Mouse (Mus musculus) lung, embryonic 14.5 days (tissue): ENCODE results near the gene Hoxc10. TPM values are rescaled to one million over a fixed set of nuclear protein-coding genes. Genes with fewer than 3 reads are reported as not detected.

Experiments
- ATAC-seq: fragments of 200-750 bp; cut with Nextera tagmentation; 2 replicates; pipeline ENCODE4 v1.8.0; 2017; ENCODE audit warnings: mild to moderate bottlenecking, moderate TSS enrichment, moderate library complexity; ENCODE audit not compliant: insufficient read depth
- DNase-seq: peaks from one replicate; pipeline ENCODE4 v3.0.0-alpha.2; 2015
- H3K27ac ChIP-seq: fragments of 300-500 bp; sonication (generic); 2 replicates; pipeline ENCODE4 v1.5.1; 2014; ENCODE audit warnings: low read depth, mild to moderate bottlenecking, moderate library complexity
- H3K27me3 ChIP-seq: fragments of 300-500 bp; sonication (generic); 2 replicates; pipeline ENCODE4 v1.6.1; 2014; ENCODE audit warnings: low read length, control low read depth; ENCODE audit not compliant: insufficient read depth
- H3K36me3 ChIP-seq: fragments of 300-500 bp; sonication (generic); 2 replicates; pipeline ENCODE4 v1.6.1; 2014; ENCODE audit warnings: control low read depth; ENCODE audit not compliant: insufficient read depth
- H3K4me1 ChIP-seq: fragments of 300-500 bp; sonication (generic); 2 replicates; pipeline ENCODE4 v1.6.1; 2014; ENCODE audit warnings: antibody characterized with exemption, control low read depth; ENCODE audit not compliant: insufficient read depth
- H3K4me2 ChIP-seq: fragments of 300-500 bp; sonication (generic); 2 replicates; pipeline ENCODE4 v1.6.1; 2014; ENCODE audit warnings: mild to moderate bottlenecking
- H3K4me3 ChIP-seq: fragments of 300-500 bp; sonication (generic); 2 replicates; pipeline ENCODE4 v1.5.1; 2014; ENCODE audit warnings: low read depth, low read length
- H3K9ac ChIP-seq: fragments of 300-500 bp; sonication (generic); 2 replicates; pipeline ENCODE4 v1.6.1; 2014
- H3K9me3 ChIP-seq: fragments of 300-500 bp; sonication (generic); 2 replicates; pipeline ENCODE4 v1.6.1; 2016; ENCODE audit warnings: low read depth, low read length, control low read depth
- CTCF ChIP-seq: IDR thresholded peaks from 2 replicates; pipeline ENCODE4 v1.5.1; 2016; ENCODE audit warnings: antibody characterized with exemption, low read depth
- WGBS: fragments of 180-500 bp; shearing (Covaris S2); extraction: QIAGEN DNeasy Blood & Tissue Kit; methylation state at CpG from one replicate; pipeline ENCODE4 v1.1.7; 2014; 5-methylcytosine and 5-hydroxymethylcytosine counted together
- polyA plus RNA-seq: library from polyadenylated mRNA; unstranded; fragments of >200 nt; fragmentation: Nextera tagmentation; extraction: Ambion mirVana; gene quantifications from 2 replicates; pipeline ENCODE4 v1.2.1, GENCODE M21; 2014

Gene Hoxc10
- polyA plus RNA-seq, 1 experiment from 2014 or later, result not detected

- H3K4me3 ChIP-seq, result no peak overlapping the region
- peaks cover 100% of the 10 kb centered on the region for H3K27me3 ChIP-seq
- TF ChIP-seq CTCF, result no peak
- no peak overlapping the region for H3K27ac ChIP-seq
- H3K4me2 ChIP-seq, result no peak overlapping the region
- no peaks in the 10 kb centered on the region for H3K4me1 ChIP-seq
- H3K9ac ChIP-seq, result no peak overlapping the region
- WGBS, result 14% methylated on average over 2 of the region's 2 CpGs
- no peaks in the 10 kb centered on the region for H3K9me3 ChIP-seq
- DNase-seq (no peak), ATAC-seq (no peak)
- no peaks in the 10 kb centered on the region for H3K36me3 ChIP-seq
Measured at GRCm38 (mm10) chr15:102948842-102949241, 17.8 kb upstream of the Hoxc10 start.

DNA sequence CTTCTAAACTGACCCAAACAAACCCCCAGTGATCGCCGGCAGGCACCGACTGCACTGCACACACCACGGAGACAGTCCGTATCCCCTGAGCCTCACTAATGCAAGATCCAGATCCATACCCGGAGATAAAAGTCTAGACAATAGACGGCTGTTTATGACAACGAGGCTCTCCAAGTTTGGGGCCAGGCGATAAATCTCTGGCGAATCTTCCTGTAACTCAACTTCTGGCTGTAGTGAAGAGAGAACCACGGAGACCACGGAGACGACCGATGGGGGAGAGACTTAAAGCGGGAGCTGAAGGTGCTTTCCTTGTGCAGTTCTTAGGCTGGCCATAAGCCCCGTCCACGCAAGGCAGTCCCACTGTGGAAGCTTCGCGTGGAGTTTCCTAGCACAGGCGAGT, 16.9 kb upstream of the Hoxc10 start:
- H3K27ac ChIP-seq, result no peak overlapping the region

GRCm38 (mm10) chr15:102950877-102951276, 15.7 kb upstream of the Hoxc10 start:
- no peak overlapping the region for H3K4me3 ChIP-seq
- TF ChIP-seq CTCF, result no peak
- H3K4me2 ChIP-seq, result no peak overlapping the region
- H3K9ac ChIP-seq, result no peak overlapping the region
- WGBS, result 11% methylated on average over 2 of the region's 2 CpGs
- DNase-seq (no peak), ATAC-seq (no peak)
- H3K27ac ChIP-seq, result no peak overlapping the region
- H3K9me3 ChIP-seq, result no peaks in the 10 kb centered on the region
- H3K36me3 ChIP-seq, result no peaks in the 10 kb centered on the region
- no peaks in the 10 kb centered on the region for H3K4me1 ChIP-seq
- peaks cover 100% of the 10 kb centered on the region for H3K27me3 ChIP-seq

More for the DNA sequence above, 16.9 kb upstream of the Hoxc10 start:
- no peaks in the 10 kb centered on the region for H3K4me1 ChIP-seq
- no peak for TF ChIP-seq CTCF
- H3K36me3 ChIP-seq, result no peaks in the 10 kb centered on the region
- DNase-seq, result no peak
- WGBS, result 3% methylated on average over 20 of the region's 20 CpGs
- no peak for ATAC-seq
- H3K9me3 ChIP-seq, result no peaks in the 10 kb centered on the region
- no peak overlapping the region for H3K4me3 ChIP-seq
- no peak overlapping the region for H3K9ac ChIP-seq
- peaks cover 100% of the 10 kb centered on the region for H3K27me3 ChIP-seq
- no peak overlapping the region for H3K4me2 ChIP-seq

GRCm38 (mm10) chr15:102953561-102953960, 13.0 kb upstream of the Hoxc10 start:
- Histone ChIP-seq H3K4me2 (no peak overlapping the region), H3K4me1 (no peaks in the 10 kb centered on the region), H3K9me3 (no peaks in the 10 kb centered on the region), H3K27ac (no peak overlapping the region), H3K9ac (no peak overlapping the region), H3K36me3 (no peaks in the 10 kb centered on the region), H3K4me3 (no peak overlapping the region), H3K27me3 (peaks cover 100% of the 10 kb centered on the region)
- DNase-seq (no peak), ATAC-seq (no peak)
- 3% methylated on average over 6 of the region's 6 CpGs for WGBS
- TF ChIP-seq CTCF, result no peak

DNA sequence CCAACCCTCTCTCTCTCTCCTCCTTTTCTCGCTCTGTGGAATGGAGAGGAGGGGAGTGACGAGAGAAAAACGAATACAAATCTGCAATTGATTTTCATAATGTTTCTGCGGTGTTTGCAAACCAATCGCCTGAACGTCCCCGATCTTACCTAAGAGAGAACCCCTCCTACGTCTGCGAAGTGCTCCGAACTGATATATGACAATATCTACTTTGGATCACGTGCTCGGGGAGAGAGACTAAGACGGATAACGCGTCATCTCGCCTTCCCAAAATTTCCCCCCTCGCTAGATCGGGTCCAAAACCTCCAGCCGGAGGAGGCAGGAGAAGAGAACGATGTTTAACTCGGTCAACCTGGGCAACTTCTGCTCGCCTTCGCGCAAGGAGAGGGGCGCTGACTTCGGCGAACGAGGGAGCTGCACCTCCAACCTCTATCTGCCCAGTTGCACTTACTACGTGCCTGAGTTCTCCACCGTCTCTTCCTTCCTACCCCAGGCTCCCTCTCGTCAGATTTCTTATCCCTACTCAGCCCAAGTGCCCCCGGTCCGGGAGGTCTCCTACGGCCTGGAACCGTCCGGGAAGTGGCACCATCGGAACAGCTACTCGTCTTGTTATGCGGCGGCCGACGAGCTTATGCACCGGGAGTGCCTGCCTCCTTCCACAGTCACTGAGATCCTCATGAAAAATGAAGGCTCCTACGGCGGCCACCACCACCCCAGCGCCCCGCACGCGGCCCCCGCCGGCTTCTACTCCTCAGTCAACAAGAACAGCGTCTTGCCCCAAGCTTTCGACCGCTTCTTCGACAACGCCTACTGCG, 12.2 kb upstream of the Hoxc10 start, which contains the start of gene Hoxc11:
Gene Hoxc11 (plus strand): TSS at position 236 of the 815 bp plus-strand sequence.
- WGBS, result under 1% methylated on average over 56 of the region's 57 CpGs
- TF ChIP-seq CTCF, result no peak
- Histone ChIP-seq H3K4me2 (no peak within 1 kb of the TSS), H3K9ac (no peak within 1 kb of the TSS), H3K4me3 (no peak within 1 kb of the TSS), H3K27me3 (peaks cover 100% of the 10 kb centered on the region), H3K27ac (no peak within 1 kb of the TSS), H3K9me3 (no peaks in the 10 kb centered on the region), H3K4me1 (no peaks in the 10 kb centered on the region), H3K36me3 (no peaks in the 10 kb centered on the region)
- ATAC-seq (no peak), DNase-seq (no peak)

GRCm38 (mm10) chr15:102955007-102955382, 11.6 kb upstream of the Hoxc10 start:
- Histone ChIP-seq H3K4me2 (no peak overlapping the region), H3K4me3 (no peak overlapping the region), H3K27ac (no peak overlapping the region), H3K36me3 (no peaks in the 10 kb centered on the region), H3K9ac (no peak overlapping the region), H3K9me3 (no peaks in the 10 kb centered on the region), H3K4me1 (no peaks in the 10 kb centered on the region), H3K27me3 (peaks cover 100% of the 10 kb centered on the region)
- no peak for TF ChIP-seq CTCF
- no peak for ATAC-seq
- under 1% methylated on average over 28 of the region's 28 CpGs for WGBS
- no peak for DNase-seq

GRCm38 (mm10) chr15:102955833-102956640, 10.6 kb upstream of the Hoxc10 start:
- no peak overlapping the region for H3K4me3 ChIP-seq
- DNase-seq (no peak), ATAC-seq (no peak)
- H3K9me3 ChIP-seq, result no peaks in the 10 kb centered on the region
- WGBS, result under 1% methylated on average over 40 of the region's 40 CpGs
- no peaks in the 10 kb centered on the region for H3K36me3 ChIP-seq
- no peak for TF ChIP-seq CTCF
- H3K4me1 ChIP-seq, result no peaks in the 10 kb centered on the region
- no peak overlapping the region for H3K4me2 ChIP-seq
- H3K9ac ChIP-seq, result no peak overlapping the region
- no peak overlapping the region for H3K27ac ChIP-seq
- H3K27me3 ChIP-seq, result peaks cover 100% of the 10 kb centered on the region
